Mouse (Mus musculus) heart, postnatal 0 days (tissue): Measurements from ENCODE around the gene Lcor. TPM values are rescaled to one million over a fixed set of nuclear protein-coding genes. Genes with fewer than 3 reads are reported as not detected.

Experiments used
- ATAC-seq: fragments of 200-750 bp; cut with Nextera tagmentation; 2 replicates; pipeline ENCODE4 v1.8.0; 2017; ENCODE audit warnings: low read depth, moderate number of reproducible peaks, moderate library complexity; ENCODE audit not compliant: insufficient read depth
- DNase-seq: peaks from one replicate; pipeline ENCODE4 v3.0.0-alpha.2; 2016; ENCODE audit warnings: low spot score
- H3K27ac ChIP-seq: fragments of 300-500 bp; sonication (generic); 2 replicates; pipeline ENCODE4 v1.5.1; 2014; ENCODE audit warnings: low read depth, mild to moderate bottlenecking
- H3K27me3 ChIP-seq: fragments of 300-500 bp; sonication (generic); 2 replicates; pipeline ENCODE4 v1.6.1; 2014; ENCODE audit warnings: low read length, mixed read lengths; ENCODE audit not compliant: control insufficient read depth, insufficient read depth
- H3K36me3 ChIP-seq: fragments of 300-500 bp; sonication (generic); replicated peaks from 2 replicates; pipeline ENCODE4 v1.6.1; 2014; ENCODE audit warnings: low read length, mixed read lengths; ENCODE audit not compliant: control insufficient read depth, insufficient read depth
- H3K4me1 ChIP-seq: fragments of 300-500 bp; sonication (generic); 2 replicates; pipeline ENCODE4 v1.6.1; 2014; ENCODE audit warnings: antibody characterized with exemption; ENCODE audit not compliant: control insufficient read depth, insufficient read depth
- H3K4me2 ChIP-seq: fragments of 300-500 bp; sonication (generic); 2 replicates; pipeline ENCODE4 v1.6.1; 2014; ENCODE audit warnings: low read depth, mild to moderate bottlenecking, low read length, moderate library complexity
- H3K4me3 ChIP-seq: fragments of 300-500 bp; sonication (generic); 2 replicates; pipeline ENCODE4 v1.5.1; 2014; ENCODE audit warnings: low read depth, low read length
- H3K9ac ChIP-seq: fragments of 300-500 bp; sonication (generic); replicated peaks from 2 replicates; pipeline ENCODE4 v1.6.1; 2014; ENCODE audit warnings: low read depth, low read length, mixed read lengths
- H3K9me3 ChIP-seq: fragments of 300-500 bp; sonication (generic); replicated peaks from 2 replicates; pipeline ENCODE4 v1.6.1; 2016; ENCODE audit warnings: low read length; ENCODE audit not compliant: control insufficient read depth
- CTCF ChIP-seq: IDR thresholded peaks from 2 replicates; pipeline ENCODE4 v1.5.1; 2016; ENCODE audit warnings: antibody characterized with exemption, control low read depth, low read depth
- EP300 ChIP-seq: IDR thresholded peaks from 2 replicates; pipeline ENCODE4 v1.6.1; 2016; ENCODE audit warnings: antibody characterized with exemption, low read depth
- WGBS: fragments of 180-500 bp; shearing (Covaris S2); extraction: QIAGEN DNeasy Blood & Tissue Kit; methylation state at CpG from one replicate; pipeline ENCODE4 v1.1.7; 2014; 5-methylcytosine and 5-hydroxymethylcytosine counted together
- polyA plus RNA-seq: library from polyadenylated mRNA; unstranded; fragments of >200 nt; fragmentation: Nextera tagmentation; extraction: Ambion mirVana; gene quantifications from 2 replicates; pipeline ENCODE4 v1.2.1, GENCODE M21; 2015
- total RNA-seq: library from RNA; depleted of rRNA; stranded (reverse); fragments of >200 nt; gene quantifications from 2 replicates; pipeline ENCODE4 v1.2.3, GENCODE M21; 2014; ENCODE audit warnings: low replicate concordance

Lcor gene
- total and polyA plus RNA-seq, 2 experiments from 2014 or later: 7.5 to 8.0 TPM

DNA sequence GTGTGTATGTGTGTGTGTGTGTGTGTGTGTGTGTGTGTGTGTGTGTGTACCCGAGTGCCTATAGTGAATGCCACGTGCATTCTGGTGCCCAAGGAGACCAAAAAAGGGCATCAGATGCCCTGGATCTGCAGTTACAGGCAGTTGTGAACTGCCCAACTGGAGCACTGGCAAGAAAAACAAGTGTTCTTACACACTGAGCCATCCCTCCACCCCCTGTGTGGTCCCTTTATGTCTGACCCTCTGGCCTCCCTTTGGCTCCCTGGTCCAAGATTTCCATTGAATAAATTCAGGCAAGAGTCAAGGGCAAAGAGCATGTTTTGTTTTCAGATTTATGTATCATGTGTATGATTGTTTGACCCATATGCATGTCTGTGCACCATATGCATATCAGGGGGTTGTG lies 35.3 kb upstream of the Lcor start:
- ATAC-seq (no peak), DNase-seq (no peak)

DNA sequence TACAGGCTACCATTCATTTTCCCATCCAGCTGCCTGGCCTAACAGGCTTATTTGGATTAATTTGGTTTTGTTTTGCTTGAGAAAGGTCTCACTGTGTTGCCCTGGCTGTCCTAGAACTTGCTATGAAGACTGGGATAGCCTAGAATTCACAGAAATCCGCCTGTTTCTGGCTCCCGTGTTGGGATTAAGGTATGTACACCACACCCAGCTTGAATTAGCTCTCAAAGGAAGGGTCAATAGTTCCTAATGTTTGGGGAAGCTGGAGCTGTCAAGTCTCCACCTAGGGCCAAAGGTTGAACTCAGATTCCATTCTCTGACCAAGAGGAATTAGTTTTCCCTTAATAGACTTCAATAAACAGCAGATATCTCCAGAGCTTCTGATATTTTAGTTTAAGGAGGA lies 34.7 kb upstream of the Lcor start:
- 80% methylated on average over 2 of the region's 2 CpGs for WGBS
- TF ChIP-seq CTCF (no peak), EP300 (no peak)
- H3K4me1 ChIP-seq: no peaks in the 10 kb centered on the region
- no peaks in the 10 kb centered on the region for H3K36me3 ChIP-seq
- H3K27me3 ChIP-seq: no peaks in the 10 kb centered on the region
- ATAC-seq (no peak), DNase-seq (no peak)
- no peak overlapping the region for H3K9ac ChIP-seq
- no peaks in the 10 kb centered on the region for H3K9me3 ChIP-seq
- H3K4me2 ChIP-seq: no peak overlapping the region
- H3K4me3 ChIP-seq: no peak overlapping the region
- no peak overlapping the region for H3K27ac ChIP-seq

More for the DNA sequence above, 35.3 kb upstream of the Lcor start:
- 88% methylated on average over 2 of the region's 2 CpGs for WGBS
- Histone ChIP-seq H3K36me3 (no peaks in the 10 kb centered on the region), H3K9me3 (no peaks in the 10 kb centered on the region), H3K27ac (no peak overlapping the region), H3K4me3 (no peak overlapping the region), H3K4me2 (no peak overlapping the region), H3K9ac (no peak overlapping the region), H3K27me3 (no peaks in the 10 kb centered on the region), H3K4me1 (peaks cover 4% of the 10 kb centered on the region; the same call in 1 of the 2 replicates)
- TF ChIP-seq CTCF (no peak), EP300 (no peak)

DNA sequence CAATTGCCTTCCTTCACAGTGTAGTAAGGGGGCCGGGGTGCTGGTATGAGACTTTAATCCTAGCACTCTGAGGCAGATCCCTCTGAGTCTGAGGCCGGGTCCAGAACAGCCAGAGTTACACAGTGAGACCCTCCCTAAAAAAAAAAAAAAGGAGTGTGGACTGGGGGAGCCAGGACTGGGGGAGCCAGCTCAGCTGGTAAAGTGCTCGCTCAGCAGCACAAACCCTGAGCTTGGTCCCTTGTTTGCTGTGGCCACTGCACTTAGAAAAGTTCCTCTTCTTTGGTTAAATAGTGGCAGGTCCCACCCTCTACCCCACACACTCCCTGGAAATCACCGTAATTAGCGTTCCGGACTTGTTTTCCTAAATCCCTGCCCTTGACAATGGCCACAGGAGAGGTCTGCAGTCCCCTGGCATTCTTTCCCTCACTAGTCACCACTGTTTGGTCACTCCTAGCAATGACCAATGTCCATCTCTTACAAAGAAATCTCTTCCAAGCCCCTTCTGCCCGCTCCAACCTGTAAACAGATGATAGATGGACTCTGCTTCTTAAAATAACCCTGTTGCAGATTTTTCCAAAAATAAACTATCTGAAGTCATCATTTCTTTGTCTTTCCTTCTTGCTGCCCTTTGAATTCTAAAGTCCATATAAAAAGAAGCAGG lies 32.9 kb upstream of the Lcor start:
- no peaks in the 10 kb centered on the region for H3K27me3 ChIP-seq
- ATAC-seq (no peak), DNase-seq (no peak)
- H3K4me3 ChIP-seq: no peak overlapping the region
- no peak overlapping the region for H3K27ac ChIP-seq
- no peak overlapping the region for H3K4me2 ChIP-seq
- TF ChIP-seq CTCF (no peak), EP300 (no peak)
- WGBS: 61% methylated on average over 7 of the region's 7 CpGs
- no peaks in the 10 kb centered on the region for H3K36me3 ChIP-seq
- no peak overlapping the region for H3K9ac ChIP-seq
- no peaks in the 10 kb centered on the region for H3K9me3 ChIP-seq
- no peaks in the 10 kb centered on the region for H3K4me1 ChIP-seq

DNA sequence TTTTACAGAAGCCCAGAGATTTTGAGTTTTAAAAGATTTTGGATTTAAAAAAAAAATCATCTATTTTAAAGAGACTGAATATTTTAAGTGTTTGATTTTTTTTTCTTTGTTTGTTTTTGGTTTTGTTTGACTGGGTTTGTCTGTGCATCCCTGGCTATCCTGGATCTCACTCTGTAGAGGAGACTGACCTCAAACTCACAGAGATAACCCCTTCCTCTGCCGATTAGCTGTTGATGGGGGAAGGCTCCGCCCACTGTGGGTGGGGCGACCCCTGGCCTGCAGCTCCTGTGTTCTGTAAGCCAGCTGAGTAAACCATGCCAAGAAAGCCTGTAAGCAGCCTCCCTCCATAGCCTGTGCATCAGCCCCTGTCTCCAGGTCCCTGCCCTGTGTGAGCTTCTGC lies 30.3 kb upstream of the Lcor start:
- 11% methylated on average over 3 of the region's 3 CpGs for WGBS
- no peak overlapping the region for H3K4me2 ChIP-seq
- no peak for TF ChIP-seq CTCF
- no peak for TF ChIP-seq EP300
- no peaks in the 10 kb centered on the region for H3K36me3 ChIP-seq
- no peak for DNase-seq
- no peak overlapping the region for H3K9ac ChIP-seq
- H3K27ac ChIP-seq: no peak overlapping the region
- H3K4me3 ChIP-seq: no peak overlapping the region
- no peaks in the 10 kb centered on the region for H3K27me3 ChIP-seq
- ATAC-seq: no peak
- H3K4me1 ChIP-seq: no peaks in the 10 kb centered on the region
- H3K9me3 ChIP-seq: no peaks in the 10 kb centered on the region

DNA sequence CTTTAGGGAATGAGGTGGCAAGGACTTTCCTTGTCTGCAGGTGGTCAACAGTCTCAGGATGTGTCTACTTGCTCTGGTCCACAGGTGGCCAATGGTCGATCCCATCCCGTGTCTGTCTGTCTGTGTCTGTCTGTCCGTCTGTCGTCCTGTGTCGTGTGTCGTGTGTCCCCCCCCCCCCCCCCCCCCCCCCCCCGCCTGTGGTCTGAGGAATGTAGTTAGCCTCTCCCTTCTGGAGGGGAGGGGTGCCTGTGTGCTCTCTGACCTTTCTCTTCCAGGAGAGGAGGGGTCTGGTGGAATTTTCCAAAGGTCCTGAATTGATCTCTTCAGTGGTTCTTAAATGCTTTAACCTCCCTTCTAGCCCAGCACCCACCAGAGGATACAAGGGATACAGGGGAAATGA lies 27.8 kb upstream of the Lcor start:
- Histone ChIP-seq H3K9ac (no peak overlapping the region), H3K4me3 (no peak overlapping the region), H3K36me3 (no peaks in the 10 kb centered on the region), H3K27ac (no peak overlapping the region), H3K9me3 (no peaks in the 10 kb centered on the region), H3K4me1 (no peaks in the 10 kb centered on the region), H3K27me3 (no peaks in the 10 kb centered on the region), H3K4me2 (no peak overlapping the region)
- no peak for TF ChIP-seq CTCF
- DNase-seq (no peak), ATAC-seq (no peak)
- 100% methylated on average over 4 of the region's 7 CpGs for WGBS

DNA sequence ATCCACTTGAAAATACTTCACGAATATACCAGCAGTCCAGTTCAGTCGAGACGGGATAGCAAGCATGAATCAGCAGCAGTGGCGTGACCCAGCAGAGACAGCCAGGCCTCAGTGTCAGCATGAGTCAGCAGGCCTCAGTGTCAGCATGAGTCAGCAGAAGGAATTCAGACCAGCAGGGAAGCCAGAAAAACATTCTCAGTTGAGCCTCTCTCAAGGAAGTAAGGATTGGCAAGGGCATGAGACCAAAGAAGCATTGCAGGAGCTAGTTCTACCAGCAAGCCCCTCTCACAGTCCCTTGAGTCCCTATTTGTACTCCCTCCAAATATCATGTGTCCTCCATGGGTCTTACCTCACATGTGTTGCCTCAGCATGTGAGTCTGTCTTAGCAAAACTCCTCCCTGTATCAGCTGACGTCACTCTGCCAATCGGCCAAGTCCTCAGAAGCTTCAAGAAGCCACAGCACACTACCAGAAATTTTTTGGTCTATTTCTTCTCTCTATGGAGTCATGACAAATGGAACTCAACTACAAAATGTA lies 27.3 kb upstream of the Lcor start:
- 46% methylated on average over 6 of the region's 6 CpGs for WGBS
- DNase-seq (peak; percentile 9), ATAC-seq (no peak)
- no peaks in the 10 kb centered on the region for H3K27me3 ChIP-seq
- TF ChIP-seq EP300 (no peak), CTCF (no peak)
- no peak overlapping the region for H3K9ac ChIP-seq
- H3K4me2 ChIP-seq: no peak overlapping the region
- no peak overlapping the region for H3K27ac ChIP-seq
- H3K4me3 ChIP-seq: no peak overlapping the region
- H3K4me1 ChIP-seq: no peaks in the 10 kb centered on the region
- H3K36me3 ChIP-seq: no peaks in the 10 kb centered on the region
- no peaks in the 10 kb centered on the region for H3K9me3 ChIP-seq
